Mouse (Mus musculus): Measurements from ENCODE around the gene Tmem41a.

DNA sequence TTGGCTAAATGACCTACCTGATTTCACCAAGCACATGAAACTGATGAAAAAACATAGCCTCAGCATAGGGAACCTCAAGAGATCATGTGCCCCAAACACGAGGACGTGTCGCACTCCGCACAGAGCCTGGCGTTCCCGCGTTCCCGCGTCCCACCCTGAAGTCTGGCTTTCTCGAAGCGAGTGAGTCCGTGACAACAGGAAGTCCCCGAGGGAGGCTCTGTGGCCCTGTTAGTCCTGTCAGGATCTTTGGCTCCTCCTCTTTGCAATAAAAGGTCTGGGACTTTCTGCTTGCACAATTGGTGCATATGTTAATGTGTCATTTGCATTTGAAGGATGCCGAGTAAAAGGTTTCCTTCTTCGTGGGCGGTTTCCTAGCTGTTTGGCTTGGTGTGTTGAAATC, 48.0 kb upstream of the Tmem41a start, which contains the start of gene Liph:
- TF ChIP-seq EP300 (IDR thresholded peaks at IDR 0.05; ENCODE audit: low read depth), result no peak
- no peak for TF ChIP-seq CTCF (IDR thresholded peaks at IDR 0.05; ENCODE audit: low read depth)
